Mouse (Mus musculus): Measurements from ENCODE around the gene Gtf3a.

DNA sequence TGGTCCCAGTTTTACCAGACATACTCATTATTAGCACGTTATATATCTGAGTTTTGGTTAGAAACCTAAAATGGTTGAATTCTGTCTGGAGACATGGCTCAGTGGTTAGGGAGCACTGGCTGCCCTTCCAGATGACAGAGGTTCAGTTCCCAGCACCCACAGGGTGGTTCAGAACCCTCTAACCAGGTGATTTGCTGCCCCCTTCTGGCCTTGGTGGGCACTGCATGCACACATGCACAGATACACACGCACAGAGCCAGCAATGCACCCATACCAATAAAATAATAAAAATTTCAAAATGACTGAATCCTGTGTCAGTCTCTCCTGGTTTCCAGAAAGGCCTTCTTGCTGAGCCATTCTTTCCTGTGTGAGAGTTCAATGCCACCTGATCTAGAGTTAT lies 3.9 kb upstream of the Gtf3a start:
- TF ChIP-seq POLR2A (IDR thresholded peaks at IDR 0.05; ENCODE audit: borderline replicate concordance, extremely low read depth, low read depth, low read length): no peak
- TF ChIP-seq CTCF (IDR thresholded peaks at IDR 0.05; ENCODE audit: insufficient read depth, low read length): no peak
